Mouse (Mus musculus) telencephalon, adult 2 months (tissue): ENCODE measurements around the gene Podn.
"Not testable (repeated sequence)": the region's sequence is repeated elsewhere in the genome, so short reads cannot be mapped to it uniquely, and the experiment has no call there.

Source experiments
- DNase-seq: peaks from one replicate; pipeline ENCODE4 v3.0.0-alpha.2; 2011; ENCODE audit warnings: low read depth, low spot score

The Podn gene

GRCm38 (mm10) chr4:108096345-108096744 lies at the start of gene Podn:
Gene Podn (minus strand): TSS chr4:108096445.
- no peak for DNase-seq

GRCm38 (mm10) chr4:108145554-108145953 lies 49.3 kb upstream of the Podn start:
- DNase-seq: not testable (repeated sequence)

- DNase-seq: no peak
Observed at GRCm38 (mm10) chr4:108144880-108145279, 48.6 kb upstream of the Podn start, which contains the start of gene Scp2. Gene Scp2 (minus strand): TSS chr4:108144998.

- DNase-seq: no peak
Observed at GRCm38 (mm10) chr4:108143778-108144177, 47.5 kb upstream of the Podn start.

- not testable (repeated sequence) for DNase-seq
Observed at GRCm38 (mm10) chr4:108143178-108143577, 46.9 kb upstream of the Podn start.

GRCm38 (mm10) chr4:108136938-108137337 lies 40.7 kb upstream of the Podn start:
- DNase-seq: no peak

GRCm38 (mm10) chr4:108130452-108130851 lies 34.2 kb upstream of the Podn start:
- DNase-seq: no peak

GRCm38 (mm10) chr4:108128339-108128738 lies 32.1 kb upstream of the Podn start:
- no peak for DNase-seq

GRCm38 (mm10) chr4:108127516-108127915 lies 31.3 kb upstream of the Podn start:
- DNase-seq: no peak

GRCm38 (mm10) chr4:108126260-108126659 lies 30.0 kb upstream of the Podn start:
- DNase-seq: no peak

GRCm38 (mm10) chr4:108124104-108124503 lies 27.9 kb upstream of the Podn start:
- DNase-seq: no peak

- peak; percentile 80 for DNase-seq
Observed at GRCm38 (mm10) chr4:108117924-108118876, 22.0 kb upstream of the Podn start.

GRCm38 (mm10) chr4:108117488-108117887 lies 21.2 kb upstream of the Podn start:
- no peak for DNase-seq

- DNase-seq: no peak
Observed at GRCm38 (mm10) chr4:108116466-108116865, 20.2 kb upstream of the Podn start.

GRCm38 (mm10) chr4:108110706-108111105 lies 14.5 kb upstream of the Podn start:
- no peak for DNase-seq

- no peak for DNase-seq
Observed at GRCm38 (mm10) chr4:108109728-108110127, 13.5 kb upstream of the Podn start.

GRCm38 (mm10) chr4:108092741-108093397 lies 3.4 kb downstream of the Podn start:
- no peak for DNase-seq

- no peak for DNase-seq
Observed at GRCm38 (mm10) chr4:108083993-108084392, 12.3 kb downstream of the Podn start.

GRCm38 (mm10) chr4:108083032-108083735 lies 13.1 kb downstream of the Podn start:
- peak; percentile 38 for DNase-seq

GRCm38 (mm10) chr4:108082401-108082806 lies 13.8 kb downstream of the Podn start:
- DNase-seq: no peak

GRCm38 (mm10) chr4:108080876-108081275 lies 15.4 kb downstream of the Podn start:
- no peak for DNase-seq

GRCm38 (mm10) chr4:108079762-108080161 lies 16.5 kb downstream of the Podn start:
- DNase-seq: no peak
